Mouse (Mus musculus): Measurements from ENCODE around the gene Ncoa4. TPM values are rescaled to one million over a fixed set of nuclear protein-coding genes. Genes with fewer than 3 reads are reported as not detected.

The Ncoa4 gene
- polyA plus RNA-seq, 2 experiments, result 117 to 353 TPM

DNA sequence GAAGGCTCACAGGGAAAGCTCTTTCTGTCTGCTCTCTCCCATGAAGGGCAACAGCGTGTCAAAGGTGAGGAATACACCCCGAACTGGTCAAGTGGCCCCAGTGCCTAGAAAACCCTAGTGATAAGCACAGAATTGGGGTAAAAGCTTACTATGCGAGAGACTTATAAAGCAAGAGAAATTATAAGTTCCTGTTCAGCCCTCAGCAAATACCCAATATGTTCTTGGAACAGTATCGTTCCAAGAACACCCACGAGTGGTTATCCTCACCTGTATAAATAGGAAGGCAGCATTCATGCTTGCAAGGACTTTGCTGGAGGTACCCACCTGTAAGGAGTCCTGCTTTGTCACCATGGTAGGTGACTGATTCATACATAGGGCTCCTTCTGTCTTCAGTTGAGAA is 17.9 kb upstream of the Ncoa4 start, which contains the start of gene Msmb:
TSS of gene Msmb (plus strand) at position 301 of the 400 bp plus-strand sequence.
- no peak for DNase-seq (ENCODE audit: low read depth in 3 of 3, low spot score in 3 of 3)
- WGBS (ENCODE audit: insufficient replicate concordance), result 68% methylated on average over 5 of the region's 5 CpGs
- H3K36me3 ChIP-seq (replicated peaks; ENCODE audit: control insufficient read depth, insufficient read depth, low read depth), result no peaks in the 10 kb centered on the region
- H3K4me1 ChIP-seq (replicated peaks; ENCODE audit: control insufficient read depth in 2 of 2, insufficient read depth in 2 of 2, low read length in 1 of 2), result peaks cover 16 to 17% of the 10 kb centered on the region in 2 experiments
- H3K27me3 ChIP-seq (ENCODE audit: control insufficient read depth, insufficient read depth, low read length), result no peaks in the 10 kb centered on the region
- no peak for ATAC-seq (ENCODE audit: insufficient read depth)
- H3K4me3 ChIP-seq (ENCODE audit: insufficient read depth in 1 of 2, low read depth in 2 of 2, low read length in 2 of 2), result no peak within 1 kb of the TSS
- H3K9me3 ChIP-seq (ENCODE audit: control insufficient read depth, low read length), result no peaks in the 10 kb centered on the region
- TF ChIP-seq EP300 (IDR thresholded peaks at IDR 0.05; ENCODE audit: low read depth) (no peak), CTCF (IDR thresholded peaks at IDR 0.05; ENCODE audit: low read depth) (no peak)
- no peak within 1 kb of the TSS for H3K27ac ChIP-seq
- no peak within 1 kb of the TSS for H3K9ac ChIP-seq (replicated peaks)
- no peak within 1 kb of the TSS for H3K4me2 ChIP-seq (ENCODE audit: low read depth)

GRCm38 (mm10) chr14:32144734-32145133 is 14.9 kb upstream of the Ncoa4 start:
- H3K27ac ChIP-seq, result no peak overlapping the region
- TF ChIP-seq CTCF (IDR thresholded peaks at IDR 0.05; ENCODE audit: low read depth), result no peak
- no peak for TF ChIP-seq EP300 (IDR thresholded peaks at IDR 0.05; ENCODE audit: low read depth)
- DNase-seq (ENCODE audit: low read depth in 3 of 3, low spot score in 3 of 3) (no peak), ATAC-seq (ENCODE audit: insufficient read depth) (no peak)
- H3K36me3 ChIP-seq (replicated peaks; ENCODE audit: control insufficient read depth, insufficient read depth, low read depth), result no peaks in the 10 kb centered on the region
- peaks cover 4% of the 10 kb centered on the region; the same call in 1 of the 2 replicates for H3K9me3 ChIP-seq (ENCODE audit: control insufficient read depth, low read length)
- peaks cover 21 to 23% of the 10 kb centered on the region in 2 experiments for H3K4me1 ChIP-seq (replicated peaks; ENCODE audit: control insufficient read depth in 2 of 2, insufficient read depth in 2 of 2, low read length in 1 of 2)
- no peaks in the 10 kb centered on the region for H3K27me3 ChIP-seq (ENCODE audit: control insufficient read depth, insufficient read depth, low read length)
- H3K4me3 ChIP-seq (ENCODE audit: insufficient read depth in 1 of 2, low read depth in 2 of 2, low read length in 2 of 2), result no peak overlapping the region
- peak overlapping the region; percentile 22; the same call in 1 of the 2 replicates for H3K4me2 ChIP-seq (ENCODE audit: low read depth)
- H3K9ac ChIP-seq (replicated peaks), result no peak overlapping the region

- H3K4me3 ChIP-seq (ENCODE audit: insufficient read depth in 1 of 2, low read depth in 2 of 2, low read length in 2 of 2), result peak overlapping the region; percentile 53 to 65
- 35% methylated on average over 4 of the region's 4 CpGs for WGBS (ENCODE audit: insufficient replicate concordance)
Measured at GRCm38 (mm10) chr14:32145401-32145800, 14.3 kb upstream of the Ncoa4 start.

GRCm38 (mm10) chr14:32145809-32146511 is 13.7 kb upstream of the Ncoa4 start:
- Histone ChIP-seq H3K4me2 (ENCODE audit: low read depth) (peak overlapping the region; percentile 81), H3K9ac (replicated peaks) (peak overlapping the region; percentile 75), H3K36me3 (replicated peaks; ENCODE audit: control insufficient read depth, insufficient read depth, low read depth) (no peaks in the 10 kb centered on the region), H3K9me3 (ENCODE audit: control insufficient read depth, low read length) (peaks cover 4% of the 10 kb centered on the region; the same call in 1 of the 2 replicates), H3K4me3 (ENCODE audit: insufficient read depth in 1 of 2, low read depth in 2 of 2, low read length in 2 of 2) (peak overlapping the region; percentile 53 to 65), H3K27me3 (ENCODE audit: control insufficient read depth, insufficient read depth, low read length) (no peaks in the 10 kb centered on the region), H3K27ac (peak overlapping the region; percentile 99), H3K4me1 (replicated peaks; ENCODE audit: control insufficient read depth in 2 of 2, insufficient read depth in 2 of 2, low read length in 1 of 2) (peaks cover 20 to 21% of the 10 kb centered on the region in 2 experiments)
- DNase-seq (ENCODE audit: low read depth in 3 of 3, low spot score in 3 of 3) (peak; percentile 89 to 92 (median 91)), ATAC-seq (ENCODE audit: insufficient read depth) (peak; percentile 98)
- TF ChIP-seq CTCF (IDR thresholded peaks at IDR 0.05; ENCODE audit: low read depth) (no peak), EP300 (IDR thresholded peaks at IDR 0.05; ENCODE audit: low read depth) (peak; percentile 98)
- 10% methylated on average over 7 of the region's 7 CpGs for WGBS (ENCODE audit: insufficient replicate concordance)

More at GRCm38 (mm10) chr14:32145401-32145800, 14.3 kb upstream of the Ncoa4 start:
- no peak for TF ChIP-seq EP300 (IDR thresholded peaks at IDR 0.05; ENCODE audit: low read depth)
- no peak for TF ChIP-seq CTCF (IDR thresholded peaks at IDR 0.05; ENCODE audit: low read depth)
- Histone ChIP-seq H3K27ac (peak overlapping the region; percentile 99), H3K36me3 (replicated peaks; ENCODE audit: control insufficient read depth, insufficient read depth, low read depth) (no peaks in the 10 kb centered on the region), H3K27me3 (ENCODE audit: control insufficient read depth, insufficient read depth, low read length) (no peaks in the 10 kb centered on the region), H3K9me3 (ENCODE audit: control insufficient read depth, low read length) (peaks cover 4% of the 10 kb centered on the region; the same call in 1 of the 2 replicates), H3K9ac (replicated peaks) (peak overlapping the region; percentile 75), H3K4me1 (replicated peaks; ENCODE audit: control insufficient read depth in 2 of 2, insufficient read depth in 2 of 2, low read length in 1 of 2) (peaks cover 21% of the 10 kb centered on the region in 2 experiments), H3K4me2 (ENCODE audit: low read depth) (peak overlapping the region; percentile 81)
- ATAC-seq (ENCODE audit: insufficient read depth) (peak; percentile 24; the same call in 1 of the 2 replicates), DNase-seq (ENCODE audit: low read depth in 3 of 3, low spot score in 3 of 3) (no peak)

- H3K36me3 ChIP-seq (replicated peaks; ENCODE audit: control insufficient read depth, insufficient read depth, low read depth), result no peaks in the 10 kb centered on the region
- 16% methylated on average over 2 of the region's 2 CpGs for WGBS (ENCODE audit: insufficient replicate concordance)
- peaks cover 4% of the 10 kb centered on the region; the same call in 1 of the 2 replicates for H3K9me3 ChIP-seq (ENCODE audit: control insufficient read depth, low read length)
- DNase-seq (ENCODE audit: low read depth in 3 of 3, low spot score in 3 of 3), result no peak
- peak overlapping the region in 1 of 2 experiments; percentile 22; a peak in 1 of 4 replicates for H3K4me3 ChIP-seq (ENCODE audit: insufficient read depth in 1 of 2, low read depth in 2 of 2, low read length in 2 of 2)
- peaks cover 20 to 21% of the 10 kb centered on the region in 2 experiments for H3K4me1 ChIP-seq (replicated peaks; ENCODE audit: control insufficient read depth in 2 of 2, insufficient read depth in 2 of 2, low read length in 1 of 2)
- ATAC-seq (ENCODE audit: insufficient read depth), result peak; percentile 54
- H3K4me2 ChIP-seq (ENCODE audit: low read depth), result peak overlapping the region; percentile 81
- no peaks in the 10 kb centered on the region for H3K27me3 ChIP-seq (ENCODE audit: control insufficient read depth, insufficient read depth, low read length)
- TF ChIP-seq CTCF (IDR thresholded peaks at IDR 0.05; ENCODE audit: low read depth), result no peak
- TF ChIP-seq EP300 (IDR thresholded peaks at IDR 0.05; ENCODE audit: low read depth), result no peak
- H3K27ac ChIP-seq, result peak overlapping the region; percentile 99
- H3K9ac ChIP-seq (replicated peaks), result peak overlapping the region; percentile 75
Measured at GRCm38 (mm10) chr14:32146578-32146977, 13.1 kb upstream of the Ncoa4 start.
